Mouse (Mus musculus): ENCODE measurements at regions not wholly inside any gene's neighbourhood (a gene's known extent, or its start where the extent isn't known, plus 50 kb on each side); places are given as distances from the start of the nearest gene placed in this dataset.

- no peak for TF ChIP-seq CTCF (IDR thresholded peaks at IDR 0.05; ENCODE audit: low read depth)
- TF ChIP-seq EP300 (IDR thresholded peaks at IDR 0.05; ENCODE audit: low read depth), result no peak
- Histone ChIP-seq H3K27ac (no peak overlapping the region), H3K4me1 (replicated peaks; ENCODE audit: control insufficient read depth in 2 of 2, insufficient read depth in 2 of 2, low read length in 1 of 2) (no peaks in the 10 kb centered on the region), H3K4me3 (ENCODE audit: insufficient read depth in 1 of 2, low read depth in 2 of 2, low read length in 2 of 2) (no peak overlapping the region), H3K9me3 (ENCODE audit: control insufficient read depth, low read length) (no peaks in the 10 kb centered on the region), H3K9ac (replicated peaks) (no peak overlapping the region), H3K36me3 (replicated peaks; ENCODE audit: control insufficient read depth, insufficient read depth, low read depth) (no peaks in the 10 kb centered on the region), H3K27me3 (ENCODE audit: control insufficient read depth, insufficient read depth, low read length) (no peaks in the 10 kb centered on the region), H3K4me2 (ENCODE audit: low read depth) (no peak overlapping the region)
- DNase-seq (ENCODE audit: low read depth in 3 of 3, low spot score in 3 of 3), result no peak
- WGBS (ENCODE audit: insufficient replicate concordance), result 69% methylated on average over 2 of the region's 2 CpGs
- ATAC-seq (ENCODE audit: insufficient read depth), result no peak
These were observed 140.1 kb upstream of the 4933402D24Rik start for GRCm38 (mm10) chr1:63909191-63909590.

GRCm38 (mm10) chr1:63903620-63904019, 134.6 kb upstream of the 4933402D24Rik start:
- Histone ChIP-seq H3K4me1 (replicated peaks; ENCODE audit: control insufficient read depth in 2 of 2, insufficient read depth in 2 of 2, low read length in 1 of 2) (no peaks in the 10 kb centered on the region), H3K36me3 (replicated peaks; ENCODE audit: control insufficient read depth, insufficient read depth, low read depth) (no peaks in the 10 kb centered on the region), H3K9me3 (ENCODE audit: control insufficient read depth, low read length) (no peaks in the 10 kb centered on the region), H3K4me3 (ENCODE audit: insufficient read depth in 1 of 2, low read depth in 2 of 2, low read length in 2 of 2) (no peak overlapping the region), H3K9ac (replicated peaks) (no peak overlapping the region), H3K27ac (no peak overlapping the region), H3K27me3 (ENCODE audit: control insufficient read depth, insufficient read depth, low read length) (no peaks in the 10 kb centered on the region), H3K4me2 (ENCODE audit: low read depth) (no peak overlapping the region)
- DNase-seq (ENCODE audit: low read depth in 3 of 3, low spot score in 3 of 3), result no peak
- ATAC-seq (ENCODE audit: insufficient read depth), result no peak
- WGBS (ENCODE audit: insufficient replicate concordance), result 68% methylated on average over 4 of the region's 4 CpGs
- TF ChIP-seq EP300 (IDR thresholded peaks at IDR 0.05; ENCODE audit: low read depth), result no peak

GRCm38 (mm10) chr1:63903201-63903600, 134.1 kb upstream of the 4933402D24Rik start:
- ATAC-seq (ENCODE audit: insufficient read depth) (no peak), DNase-seq (ENCODE audit: low read depth in 3 of 3, low spot score in 3 of 3) (no peak)
- WGBS (ENCODE audit: insufficient replicate concordance), result 54% methylated on average over 3 of the region's 3 CpGs
- no peak for TF ChIP-seq EP300 (IDR thresholded peaks at IDR 0.05; ENCODE audit: low read depth)
- no peak for TF ChIP-seq CTCF (IDR thresholded peaks at IDR 0.05; ENCODE audit: low read depth)
- Histone ChIP-seq H3K9ac (replicated peaks) (no peak overlapping the region), H3K36me3 (replicated peaks; ENCODE audit: control insufficient read depth, insufficient read depth, low read depth) (no peaks in the 10 kb centered on the region), H3K4me2 (ENCODE audit: low read depth) (no peak overlapping the region), H3K27ac (no peak overlapping the region), H3K4me1 (replicated peaks; ENCODE audit: control insufficient read depth in 2 of 2, insufficient read depth in 2 of 2, low read length in 1 of 2) (no peaks in the 10 kb centered on the region), H3K9me3 (ENCODE audit: control insufficient read depth, low read length) (no peaks in the 10 kb centered on the region), H3K4me3 (ENCODE audit: insufficient read depth in 1 of 2, low read depth in 2 of 2, low read length in 2 of 2) (no peak overlapping the region), H3K27me3 (ENCODE audit: control insufficient read depth, insufficient read depth, low read length) (no peaks in the 10 kb centered on the region)

GRCm38 (mm10) chr1:63902391-63902790, 133.3 kb upstream of the 4933402D24Rik start:
- no peaks in the 10 kb centered on the region for H3K4me1 ChIP-seq (replicated peaks; ENCODE audit: control insufficient read depth in 2 of 2, insufficient read depth in 2 of 2, low read length in 1 of 2)
- no peaks in the 10 kb centered on the region for H3K36me3 ChIP-seq (replicated peaks; ENCODE audit: control insufficient read depth, insufficient read depth, low read depth)
- no peak overlapping the region for H3K27ac ChIP-seq
- H3K9me3 ChIP-seq (ENCODE audit: control insufficient read depth, low read length), result no peaks in the 10 kb centered on the region
- H3K27me3 ChIP-seq (ENCODE audit: control insufficient read depth, insufficient read depth, low read length), result no peaks in the 10 kb centered on the region
- DNase-seq (ENCODE audit: low read depth in 3 of 3, low spot score in 3 of 3), result no peak
- H3K9ac ChIP-seq (replicated peaks), result no peak overlapping the region
- no peak overlapping the region for H3K4me2 ChIP-seq (ENCODE audit: low read depth)
- no peak overlapping the region for H3K4me3 ChIP-seq (ENCODE audit: insufficient read depth in 1 of 2, low read depth in 2 of 2, low read length in 2 of 2)
- WGBS (ENCODE audit: insufficient replicate concordance), result 61% methylated on average over 1 of the region's 1 CpGs
- TF ChIP-seq CTCF (IDR thresholded peaks at IDR 0.05; ENCODE audit: low read depth), result no peak
- TF ChIP-seq EP300 (IDR thresholded peaks at IDR 0.05; ENCODE audit: low read depth), result no peak
- no peak for ATAC-seq (ENCODE audit: insufficient read depth)

GRCm38 (mm10) chr1:63899631-63900577, 130.8 kb upstream of the 4933402D24Rik start:
- Histone ChIP-seq H3K9ac (replicated peaks) (no peak overlapping the region), H3K27ac (no peak overlapping the region), H3K27me3 (ENCODE audit: control insufficient read depth, insufficient read depth, low read length) (no peaks in the 10 kb centered on the region), H3K4me1 (replicated peaks; ENCODE audit: control insufficient read depth in 2 of 2, insufficient read depth in 2 of 2, low read length in 1 of 2) (no peaks in the 10 kb centered on the region), H3K9me3 (ENCODE audit: control insufficient read depth, low read length) (no peaks in the 10 kb centered on the region), H3K4me2 (ENCODE audit: low read depth) (no peak overlapping the region), H3K36me3 (replicated peaks; ENCODE audit: control insufficient read depth, insufficient read depth, low read depth) (no peaks in the 10 kb centered on the region), H3K4me3 (ENCODE audit: insufficient read depth in 1 of 2, low read depth in 2 of 2, low read length in 2 of 2) (no peak overlapping the region)
- TF ChIP-seq CTCF (IDR thresholded peaks at IDR 0.05; ENCODE audit: low read depth), result no peak
- no peak for TF ChIP-seq EP300 (IDR thresholded peaks at IDR 0.05; ENCODE audit: low read depth)
- DNase-seq (ENCODE audit: low read depth in 3 of 3, low spot score in 3 of 3) (no peak), ATAC-seq (ENCODE audit: insufficient read depth) (no peak)
- WGBS (ENCODE audit: insufficient replicate concordance), result 67% methylated on average over 10 of the region's 10 CpGs
